Mouse (Mus musculus): ENCODE data around the gene Olfr905. TPM values are rescaled to one million over a fixed set of nuclear protein-coding genes. Genes with fewer than 3 reads are reported as not detected.

Gene Olfr905
- not detected for polyA plus RNA-seq (2015; fragmentation: Illumina TruSeq; extraction: RNeasy Lipid Tissue Mini Kit (QIAGEN cat#74804); ENCODE audit: insufficient read depth, low replicate concordance)

DNA sequence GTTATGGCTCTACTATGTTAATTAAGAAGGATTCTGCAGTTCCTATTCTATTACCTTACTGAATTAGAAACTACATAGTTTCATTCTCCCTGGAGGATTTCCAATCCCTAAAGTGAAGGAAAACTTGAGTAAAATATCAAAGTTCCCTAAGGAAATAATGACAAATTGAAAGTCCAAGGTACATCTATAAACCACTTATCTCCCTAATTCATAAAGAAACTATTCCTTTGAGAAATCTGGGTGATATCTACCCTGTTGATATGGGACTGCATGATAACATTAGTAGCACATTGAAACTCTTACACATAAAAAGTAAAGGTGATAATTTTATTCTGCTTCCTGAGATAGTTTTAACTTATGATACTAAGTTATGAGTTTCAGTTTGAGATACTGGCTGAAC lies at the start of gene Olfr905:
Olfr905 (plus strand) TSS at position 301 of the 400 bp plus-strand sequence.

DNA sequence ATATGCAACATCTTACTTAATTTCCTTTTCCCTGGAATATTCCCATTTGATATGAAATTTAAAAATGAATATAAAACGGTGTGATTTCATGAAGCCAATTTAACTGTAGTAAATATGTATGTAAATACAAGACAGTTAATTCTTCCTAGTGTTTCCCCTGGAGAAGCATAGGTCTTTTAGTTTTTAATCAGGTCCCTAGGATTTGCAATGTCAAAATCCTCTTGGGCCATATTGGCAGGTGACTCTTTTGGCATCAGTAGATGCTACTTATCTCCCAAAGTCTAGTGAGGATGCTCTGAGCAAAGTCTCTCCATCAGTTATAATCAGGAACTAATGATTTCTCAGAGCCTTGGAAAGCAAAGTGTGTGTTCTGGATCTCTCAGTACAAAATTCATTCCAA lies 41.8 kb upstream of the Olfr905 start, which contains the start of gene Olfr901:
Olfr901 (plus strand) TSS at position 301 of the 400 bp plus-strand sequence.

DNA sequence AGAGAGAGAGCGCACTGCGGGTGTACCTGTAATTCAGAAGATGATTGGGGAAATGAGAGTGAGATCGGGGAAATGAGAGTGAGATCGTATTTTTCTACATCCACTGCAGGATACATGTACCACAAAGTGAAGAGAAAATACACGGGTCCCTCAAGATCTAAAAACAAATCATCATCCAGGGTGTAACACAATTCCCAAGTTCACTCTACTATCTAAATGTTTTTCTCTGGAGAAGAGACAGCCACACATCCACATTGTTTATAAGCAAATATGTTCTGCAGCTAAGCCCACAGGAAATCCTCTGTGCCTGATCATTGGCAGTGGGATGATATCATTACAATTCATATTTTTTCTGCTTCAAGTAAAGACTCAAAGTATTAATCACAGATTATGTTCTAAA lies 23.6 kb upstream of the Olfr905 start, which contains the start of gene Olfr902:
Olfr902 (plus strand) TSS at position 301 of the 400 bp plus-strand sequence.

DNA sequence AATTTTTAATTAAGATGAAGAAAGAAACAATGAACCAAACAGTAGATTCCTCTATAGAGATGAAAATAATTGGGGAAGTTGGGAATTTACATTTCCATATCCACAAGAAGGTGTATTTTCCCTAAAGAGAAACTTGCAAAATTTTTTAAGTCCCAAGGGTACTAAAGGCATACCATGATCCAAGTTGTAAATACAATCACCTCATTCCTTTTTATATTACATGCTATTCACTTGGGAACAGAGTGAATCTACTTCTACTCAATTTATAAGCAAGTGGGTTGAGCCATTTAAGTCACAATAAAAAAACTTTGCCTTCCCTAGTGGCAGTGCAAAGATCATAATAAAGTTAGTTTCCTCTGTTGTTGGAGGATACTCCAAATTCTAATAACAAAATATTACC lies 8.1 kb upstream of the Olfr905 start, which contains the start of gene Olfr904:
Olfr904 (plus strand) TSS at position 301 of the 400 bp plus-strand sequence.

DNA sequence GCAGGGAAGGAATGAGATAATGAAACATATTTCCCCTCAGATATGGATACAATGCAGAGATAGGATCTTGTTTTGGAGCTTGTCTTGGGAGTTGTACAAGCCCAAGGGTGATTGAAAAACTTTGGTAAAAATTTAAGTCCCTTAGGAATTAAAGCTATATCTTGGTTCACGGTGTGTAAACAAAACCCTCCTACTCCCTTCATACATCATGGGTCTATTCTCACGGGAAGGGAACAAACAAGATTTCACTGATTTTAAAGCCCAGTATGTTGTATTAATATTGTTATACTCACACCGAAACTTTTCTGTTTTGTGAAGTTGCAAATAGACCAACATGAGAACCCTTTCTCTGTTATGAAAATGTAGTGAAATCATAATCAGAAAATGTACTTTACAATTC lies 15.9 kb downstream of the Olfr905 start, which contains the start of gene Olfr906:
Olfr906 (plus strand) TSS at position 301 of the 400 bp plus-strand sequence.

DNA sequence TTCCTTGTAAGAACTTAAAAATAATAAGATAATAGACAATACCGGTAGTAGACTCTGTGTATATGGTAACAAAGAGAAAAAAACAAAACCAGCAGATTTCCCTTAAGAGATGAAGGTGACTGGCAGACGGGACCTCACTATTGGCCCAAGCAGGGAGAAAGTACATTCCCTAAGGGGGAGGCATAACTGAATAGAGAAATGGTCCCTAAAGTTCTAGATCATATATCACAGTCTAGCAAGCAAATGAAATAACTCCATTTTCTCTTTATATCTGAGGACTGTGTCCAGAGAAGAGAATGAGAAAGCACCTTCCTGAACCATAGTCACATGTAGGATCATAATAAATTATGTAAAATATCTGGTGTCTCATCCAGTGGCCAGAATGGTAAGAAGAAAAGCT lies 24.6 kb downstream of the Olfr905 start, which contains the start of gene Olfr907:
Olfr907 (plus strand) TSS at position 301 of the 400 bp plus-strand sequence.

DNA sequence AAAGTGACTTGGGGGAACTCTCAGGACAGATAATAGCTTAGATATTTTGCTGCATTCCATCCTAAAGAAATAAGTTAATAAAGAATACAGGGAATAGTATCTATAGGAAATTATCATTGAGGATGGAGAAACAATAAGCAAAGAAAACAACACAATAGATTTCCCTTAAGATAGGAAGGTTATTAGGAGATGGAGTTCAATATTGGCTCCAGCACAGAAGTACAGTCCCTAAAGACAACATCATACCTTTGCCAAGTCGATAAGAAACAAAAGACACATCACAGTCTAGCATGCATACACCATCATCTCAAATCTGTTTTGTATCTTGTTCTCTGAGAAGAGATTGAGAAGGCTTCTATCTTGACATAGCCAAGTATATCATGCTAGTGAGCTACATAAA lies 50.4 kb downstream of the Olfr905 start, which contains the start of gene Olfr911-ps1:
Olfr911-ps1 (plus strand) TSS at position 301 of the 400 bp plus-strand sequence.

Other genes starting within 250 kb of the Olfr905 start
- gene Olfr143, start 218.3 kb upstream of the Olfr905 start, polyA plus RNA-seq (2015; fragmentation: Illumina TruSeq; extraction: RNeasy Lipid Tissue Mini Kit (QIAGEN cat#74804); ENCODE audit: insufficient read depth, low replicate concordance), result not detected
- gene Olfr895, start 203.3 kb upstream of the Olfr905 start, polyA plus RNA-seq (2015; fragmentation: Illumina TruSeq; extraction: RNeasy Lipid Tissue Mini Kit (QIAGEN cat#74804); ENCODE audit: insufficient read depth, low replicate concordance), result not detected
- gene Olfr896-ps1, start 180.0 kb upstream of the Olfr905 start, polyA plus RNA-seq (2015; fragmentation: Illumina TruSeq; extraction: RNeasy Lipid Tissue Mini Kit (QIAGEN cat#74804); ENCODE audit: insufficient read depth, low replicate concordance), result not detected
- gene Olfr25, start 142.0 kb upstream of the Olfr905 start, polyA plus RNA-seq (2015; fragmentation: Illumina TruSeq; extraction: RNeasy Lipid Tissue Mini Kit (QIAGEN cat#74804); ENCODE audit: insufficient read depth, low replicate concordance), result not detected
- not detected for gene Olfr898, start 122.7 kb upstream of the Olfr905 start, polyA plus RNA-seq (2015; fragmentation: Illumina TruSeq; extraction: RNeasy Lipid Tissue Mini Kit (QIAGEN cat#74804); ENCODE audit: insufficient read depth, low replicate concordance)
- gene Olfr250, start 104.2 kb upstream of the Olfr905 start, polyA plus RNA-seq (2015; fragmentation: Illumina TruSeq; extraction: RNeasy Lipid Tissue Mini Kit (QIAGEN cat#74804); ENCODE audit: insufficient read depth, low replicate concordance), result not detected
- not detected for gene Olfr251, start 94.0 kb upstream of the Olfr905 start, polyA plus RNA-seq (2015; fragmentation: Illumina TruSeq; extraction: RNeasy Lipid Tissue Mini Kit (QIAGEN cat#74804); ENCODE audit: insufficient read depth, low replicate concordance)
- gene Olfr147, start 69.4 kb upstream of the Olfr905 start, polyA plus RNA-seq (2015; fragmentation: Illumina TruSeq; extraction: RNeasy Lipid Tissue Mini Kit (QIAGEN cat#74804); ENCODE audit: insufficient read depth, low replicate concordance), result not detected
- gene Olfr901, start 41.7 kb upstream of the Olfr905 start, polyA plus RNA-seq (2015; fragmentation: Illumina TruSeq; extraction: RNeasy Lipid Tissue Mini Kit (QIAGEN cat#74804); ENCODE audit: insufficient read depth, low replicate concordance), result not detected
- not detected for gene Olfr902, start 23.5 kb upstream of the Olfr905 start, polyA plus RNA-seq (2015; fragmentation: Illumina TruSeq; extraction: RNeasy Lipid Tissue Mini Kit (QIAGEN cat#74804); ENCODE audit: insufficient read depth, low replicate concordance)
- not detected for gene Olfr904, start 8.0 kb upstream of the Olfr905 start, polyA plus RNA-seq (2015; fragmentation: Illumina TruSeq; extraction: RNeasy Lipid Tissue Mini Kit (QIAGEN cat#74804); ENCODE audit: insufficient read depth, low replicate concordance)
- gene Olfr906, start 16.0 kb downstream of the Olfr905 start, polyA plus RNA-seq (2015; fragmentation: Illumina TruSeq; extraction: RNeasy Lipid Tissue Mini Kit (QIAGEN cat#74804); ENCODE audit: insufficient read depth, low replicate concordance), result not detected
- gene Olfr907, start 24.7 kb downstream of the Olfr905 start, polyA plus RNA-seq (2015; fragmentation: Illumina TruSeq; extraction: RNeasy Lipid Tissue Mini Kit (QIAGEN cat#74804); ENCODE audit: insufficient read depth, low replicate concordance), result not detected
- not detected for gene Olfr911-ps1, start 50.5 kb downstream of the Olfr905 start, polyA plus RNA-seq (2015; fragmentation: Illumina TruSeq; extraction: RNeasy Lipid Tissue Mini Kit (QIAGEN cat#74804); ENCODE audit: insufficient read depth, low replicate concordance)
- not detected for gene Olfr910, start 66.7 kb downstream of the Olfr905 start, polyA plus RNA-seq (2015; fragmentation: Illumina TruSeq; extraction: RNeasy Lipid Tissue Mini Kit (QIAGEN cat#74804); ENCODE audit: insufficient read depth, low replicate concordance)
- not detected for gene Olfr912, start 109.1 kb downstream of the Olfr905 start, polyA plus RNA-seq (2015; fragmentation: Illumina TruSeq; extraction: RNeasy Lipid Tissue Mini Kit (QIAGEN cat#74804); ENCODE audit: insufficient read depth, low replicate concordance)
- not detected for gene Olfr913, start 121.7 kb downstream of the Olfr905 start, polyA plus RNA-seq (2015; fragmentation: Illumina TruSeq; extraction: RNeasy Lipid Tissue Mini Kit (QIAGEN cat#74804); ENCODE audit: insufficient read depth, low replicate concordance)
- not detected for gene Olfr914, start 134.0 kb downstream of the Olfr905 start, polyA plus RNA-seq (2015; fragmentation: Illumina TruSeq; extraction: RNeasy Lipid Tissue Mini Kit (QIAGEN cat#74804); ENCODE audit: insufficient read depth, low replicate concordance)
- not detected for gene Olfr916, start 188.8 kb downstream of the Olfr905 start, polyA plus RNA-seq (2015; fragmentation: Illumina TruSeq; extraction: RNeasy Lipid Tissue Mini Kit (QIAGEN cat#74804); ENCODE audit: insufficient read depth, low replicate concordance)
- not detected for gene Olfr917, start 194.7 kb downstream of the Olfr905 start, polyA plus RNA-seq (2015; fragmentation: Illumina TruSeq; extraction: RNeasy Lipid Tissue Mini Kit (QIAGEN cat#74804); ENCODE audit: insufficient read depth, low replicate concordance)
- not detected for gene Olfr918, start 203.5 kb downstream of the Olfr905 start, polyA plus RNA-seq (2015; fragmentation: Illumina TruSeq; extraction: RNeasy Lipid Tissue Mini Kit (QIAGEN cat#74804); ENCODE audit: insufficient read depth, low replicate concordance)
- gene Olfr919, start 232.6 kb downstream of the Olfr905 start, polyA plus RNA-seq (2015; fragmentation: Illumina TruSeq; extraction: RNeasy Lipid Tissue Mini Kit (QIAGEN cat#74804); ENCODE audit: insufficient read depth, low replicate concordance), result not detected
- gene Vwa5a, start 247.2 kb downstream of the Olfr905 start, polyA plus RNA-seq (2015; fragmentation: Illumina TruSeq; extraction: RNeasy Lipid Tissue Mini Kit (QIAGEN cat#74804); ENCODE audit: insufficient read depth, low replicate concordance), result 43.1 TPM